Mouse (Mus musculus) liver, embryonic 12.5 days (tissue): Measurements from ENCODE around the gene Igfbp4. TPM values are rescaled to one million over a fixed set of nuclear protein-coding genes. Genes with fewer than 3 reads are reported as not detected.

Source experiments
- ATAC-seq: fragments of 200-750 bp; cut with Nextera tagmentation; 2 replicates; pipeline ENCODE4 v1.8.0; 2017; ENCODE audit warnings: moderate number of reproducible peaks, mild to moderate bottlenecking, moderate library complexity
- H3K27ac ChIP-seq: fragments of 300-500 bp; sonication (generic); 2 replicates; pipeline ENCODE4 v1.5.1; 2016; ENCODE audit warnings: mild to moderate bottlenecking
- H3K27me3 ChIP-seq: fragments of 300-500 bp; sonication (generic); replicated peaks from 2 replicates; pipeline ENCODE4 v1.6.1; 2016; ENCODE audit warnings: mild to moderate bottlenecking, moderate library complexity
- H3K36me3 ChIP-seq: fragments of 300-500 bp; sonication (generic); 2 replicates; pipeline ENCODE4 v1.6.1; 2016; ENCODE audit warnings: mild to moderate bottlenecking, moderate library complexity
- H3K4me1 ChIP-seq: fragments of 300-500 bp; sonication (generic); 2 replicates; pipeline ENCODE4 v1.6.1; 2016
- H3K4me2 ChIP-seq: fragments of 300-500 bp; sonication (generic); 2 replicates; pipeline ENCODE4 v1.6.1; 2016; ENCODE audit warnings: mild to moderate bottlenecking, moderate library complexity
- H3K4me3 ChIP-seq: fragments of 300-500 bp; sonication (generic); 2 replicates; pipeline ENCODE4 v1.5.1; 2016; ENCODE audit warnings: mild to moderate bottlenecking, moderate library complexity
- H3K9ac ChIP-seq: fragments of 300-500 bp; sonication (generic); 2 replicates; pipeline ENCODE4 v1.6.1; 2016; ENCODE audit warnings: mild to moderate bottlenecking, moderate library complexity
- H3K9me3 ChIP-seq: fragments of 300-500 bp; sonication (generic); replicated peaks from 2 replicates; pipeline ENCODE4 v1.6.1; 2016; ENCODE audit warnings: mild to moderate bottlenecking, moderate library complexity
- WGBS: fragments of 180-500 bp; shearing (Covaris S2); methylation state at CpG from one replicate; pipeline ENCODE4 v1.1.7; 2016; ENCODE audit not compliant: insufficient replicate concordance; 5-methylcytosine and 5-hydroxymethylcytosine counted together
- polyA plus RNA-seq: library from polyadenylated mRNA; unstranded; fragments of >200 nt; fragmentation: Nextera tagmentation; extraction: Ambion mirVana; gene quantifications from 2 replicates; pipeline ENCODE4 v1.2.1, GENCODE M21; 2016

Igfbp4 gene
- polyA plus RNA-seq, 1 experiment from 2014 or later: 236 TPM

DNA sequence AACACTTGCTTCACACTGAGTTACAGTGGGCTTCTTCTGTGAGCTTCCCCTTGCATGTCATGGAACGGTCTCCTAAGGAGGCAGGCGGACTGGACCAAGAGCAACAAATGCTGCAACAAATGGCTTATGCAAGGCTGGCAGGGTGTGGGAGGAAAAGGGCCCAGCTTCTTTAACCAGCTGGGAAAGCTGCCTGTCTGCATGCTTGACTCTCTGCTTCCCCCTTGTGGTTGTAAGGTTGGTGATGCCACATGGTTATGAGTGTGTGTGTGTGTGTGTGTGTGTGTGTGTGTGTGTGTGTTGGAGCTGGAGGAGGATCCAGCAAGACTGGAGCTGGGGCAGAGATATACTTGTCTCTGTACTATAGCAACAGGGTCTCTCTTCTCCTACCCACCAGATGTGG lies 24.9 kb downstream of the Igfbp4 start:
- H3K36me3 ChIP-seq: no peaks in the 10 kb centered on the region
- ATAC-seq: 0 out of 2 replicates have a peak, but pooled peaks have one; percentile 4

DNA sequence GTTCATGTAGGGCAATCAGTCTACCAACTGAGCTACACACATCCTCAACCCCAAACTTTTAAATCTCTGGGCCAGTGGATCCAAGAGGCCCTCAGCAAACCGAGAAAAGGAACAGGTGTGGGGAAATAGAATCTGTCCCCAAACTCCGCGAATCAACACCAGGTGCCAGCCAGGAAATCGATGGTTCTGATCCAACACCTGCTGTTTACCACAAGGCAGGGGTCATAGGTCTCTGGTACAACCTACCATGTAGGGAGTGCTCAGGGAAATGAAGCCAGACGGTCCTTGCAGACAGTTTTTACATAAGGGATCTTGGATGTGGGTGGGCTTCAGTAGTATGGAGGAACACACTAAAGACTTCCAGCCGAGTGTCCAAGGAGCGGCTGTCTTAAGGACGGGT lies 26.5 kb downstream of the Igfbp4 start:
- ATAC-seq: no peak
- WGBS: 74% methylated on average over 8 of the region's 8 CpGs

More for the DNA sequence above, 24.9 kb downstream of the Igfbp4 start:
- Histone ChIP-seq H3K9me3 (no peaks in the 10 kb centered on the region), H3K4me2 (no peak overlapping the region), H3K4me1 (peaks cover 11% of the 10 kb centered on the region; the same call in 1 of the 2 replicates), H3K4me3 (no peak overlapping the region), H3K9ac (no peak overlapping the region), H3K27ac (no peak overlapping the region), H3K27me3 (0 out of 2 replicates have a peak, but pooled peaks cover 3% of the 10 kb centered on the region)
- WGBS: 8% methylated on average over 2 of the region's 2 CpGs

DNA sequence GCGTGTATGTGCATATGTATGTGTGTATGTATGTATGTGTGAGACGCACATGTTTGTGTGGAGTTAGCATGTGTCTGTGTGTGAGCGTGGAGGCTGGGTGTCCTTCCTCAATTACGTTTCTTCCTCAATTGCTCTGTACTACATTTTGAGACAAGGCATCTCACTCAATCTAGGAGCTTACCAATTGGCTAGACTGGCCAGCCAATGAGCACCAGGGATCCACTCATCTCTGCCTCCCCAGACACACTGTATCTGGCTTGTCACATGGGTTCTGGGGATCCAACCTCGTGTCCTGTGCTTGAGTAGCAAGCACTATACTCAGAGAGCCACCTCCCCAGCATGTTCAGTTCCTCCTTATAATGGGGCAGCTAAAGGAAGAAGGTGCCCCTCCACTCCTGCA lies 27.4 kb downstream of the Igfbp4 start:
- Histone ChIP-seq H3K27me3 (no peaks in the 10 kb centered on the region; the same call in 1 of the 2 replicates), H3K27ac (no peak overlapping the region), H3K9ac (no peak overlapping the region), H3K36me3 (no peaks in the 10 kb centered on the region), H3K9me3 (no peaks in the 10 kb centered on the region), H3K4me1 (peaks cover 4% of the 10 kb centered on the region; the same call in 1 of the 2 replicates), H3K4me3 (no peak overlapping the region), H3K4me2 (no peak overlapping the region)
- ATAC-seq: no peak
- 57% methylated on average over 5 of the region's 5 CpGs for WGBS

More for the DNA sequence above, 26.5 kb downstream of the Igfbp4 start:
- Histone ChIP-seq H3K4me3 (no peak overlapping the region), H3K4me2 (no peak overlapping the region), H3K4me1 (peaks cover 11% of the 10 kb centered on the region; the same call in 1 of the 2 replicates), H3K27me3 (no peaks in the 10 kb centered on the region; the same call in 1 of the 2 replicates), H3K36me3 (no peaks in the 10 kb centered on the region), H3K9ac (no peak overlapping the region), H3K9me3 (no peaks in the 10 kb centered on the region), H3K27ac (no peak overlapping the region)

DNA sequence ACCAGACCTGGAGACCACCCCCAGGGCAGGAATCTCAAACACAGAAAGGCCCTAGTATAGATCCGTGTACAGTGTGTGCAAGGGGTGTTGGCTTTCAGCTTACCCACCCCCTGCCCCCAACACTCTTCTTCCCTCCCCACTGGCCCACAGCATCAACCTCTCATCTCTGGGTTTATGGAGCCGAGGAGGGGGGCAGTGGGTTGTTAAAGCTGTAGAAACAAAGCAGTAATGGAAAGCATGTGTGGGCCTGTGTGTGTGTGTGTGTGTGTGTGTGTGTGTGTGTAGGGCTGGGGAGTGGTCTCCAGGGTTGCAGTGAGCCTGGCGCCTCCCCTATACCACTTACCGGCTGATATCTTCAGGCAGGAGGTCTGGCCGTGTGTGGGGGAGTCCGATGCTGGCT lies 30.8 kb downstream of the Igfbp4 start:
- Histone ChIP-seq H3K27me3 (no peaks in the 10 kb centered on the region; the same call in 1 of the 2 replicates), H3K9me3 (no peaks in the 10 kb centered on the region), H3K4me1 (no peaks in the 10 kb centered on the region), H3K27ac (no peak overlapping the region), H3K36me3 (no peaks in the 10 kb centered on the region), H3K9ac (no peak overlapping the region), H3K4me3 (no peak overlapping the region), H3K4me2 (no peak overlapping the region)
- WGBS: 35% methylated on average over 6 of the region's 6 CpGs
- no peak for ATAC-seq

DNA sequence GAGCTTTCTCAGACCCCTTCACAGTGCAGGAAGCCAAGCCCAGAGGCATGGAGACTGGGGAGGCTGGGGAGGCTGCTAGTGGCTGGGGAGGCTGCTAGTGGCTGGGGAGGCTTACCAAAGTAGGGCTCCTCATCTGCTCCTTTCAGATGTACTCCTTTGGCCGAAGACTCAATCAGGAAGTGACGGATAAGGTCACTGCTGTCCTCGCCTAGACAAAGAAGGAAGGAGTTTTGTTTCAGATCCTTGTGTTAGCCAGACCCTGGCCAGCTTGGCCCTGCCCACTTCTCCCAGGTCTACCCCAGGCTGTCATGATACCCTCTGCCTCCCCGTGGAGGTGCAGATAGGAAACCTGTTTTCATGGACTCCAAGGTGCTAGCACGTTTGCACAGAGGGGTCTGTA lies 32.7 kb downstream of the Igfbp4 start:
- WGBS: 17% methylated on average over 5 of the region's 5 CpGs
- H3K9me3 ChIP-seq: no peaks in the 10 kb centered on the region
- H3K4me1 ChIP-seq: no peaks in the 10 kb centered on the region
- H3K27me3 ChIP-seq: peaks cover 3% of the 10 kb centered on the region; the same call in 1 of the 2 replicates
- H3K4me2 ChIP-seq: no peak overlapping the region
- no peak for ATAC-seq
- H3K9ac ChIP-seq: no peak overlapping the region
- H3K27ac ChIP-seq: no peak overlapping the region
- H3K36me3 ChIP-seq: no peaks in the 10 kb centered on the region
- H3K4me3 ChIP-seq: no peak overlapping the region

DNA sequence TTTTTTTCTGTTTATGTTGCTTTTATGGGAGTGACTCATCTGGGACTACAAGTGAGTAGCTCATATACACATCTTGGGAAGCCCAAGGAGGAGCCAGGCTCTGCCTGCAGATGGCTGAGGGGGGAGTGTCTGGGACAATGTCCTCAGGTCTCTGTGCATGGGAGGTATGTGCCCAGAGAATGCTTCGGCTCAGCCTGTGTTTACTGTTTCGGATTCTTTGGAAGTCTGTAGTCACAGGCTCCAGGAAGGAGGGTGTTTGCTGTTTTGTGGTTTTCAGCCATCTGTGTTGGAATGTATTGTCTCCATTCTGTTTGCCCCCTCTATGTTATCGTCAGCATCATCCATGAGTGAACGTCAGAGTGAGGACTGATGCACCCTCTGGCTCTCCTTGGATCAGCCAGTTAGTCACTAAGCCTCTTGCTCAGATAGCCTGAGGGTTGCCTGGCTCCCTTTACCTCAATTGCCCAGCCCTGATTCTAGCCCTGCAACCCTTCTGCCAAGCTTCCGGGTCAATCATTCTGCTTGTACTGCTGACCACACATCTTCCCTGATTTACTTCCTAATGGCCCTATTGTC lies 35.8 kb downstream of the Igfbp4 start:
- Histone ChIP-seq H3K27ac (no peak overlapping the region), H3K27me3 (peaks cover 10% of the 10 kb centered on the region), H3K9me3 (no peaks in the 10 kb centered on the region), H3K36me3 (no peaks in the 10 kb centered on the region), H3K9ac (no peak overlapping the region), H3K4me3 (no peak overlapping the region), H3K4me1 (no peaks in the 10 kb centered on the region), H3K4me2 (no peak overlapping the region)
- WGBS: 44% methylated on average over 5 of the region's 5 CpGs
- no peak for ATAC-seq

DNA sequence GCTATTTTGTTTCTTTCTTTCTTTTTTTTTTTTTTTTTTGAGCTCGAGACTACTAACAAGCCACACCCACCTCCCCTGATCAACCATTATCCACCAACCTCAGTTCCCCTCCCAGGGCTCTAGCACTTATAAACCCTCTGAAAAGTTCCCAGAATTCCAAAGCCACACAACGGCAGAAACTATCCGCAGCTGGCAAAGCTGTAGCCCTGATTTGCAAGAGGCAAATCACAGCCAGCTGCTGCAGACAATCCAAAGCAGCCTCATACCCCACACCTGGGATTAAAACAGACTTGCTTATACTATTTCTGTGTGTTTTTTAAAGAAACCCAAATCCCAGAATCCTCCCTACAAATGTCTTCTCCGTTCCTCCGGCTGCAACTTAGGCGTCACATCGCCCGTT lies 36.8 kb downstream of the Igfbp4 start:
- peaks cover 19% of the 10 kb centered on the region for H3K27me3 ChIP-seq
- no peaks in the 10 kb centered on the region for H3K9me3 ChIP-seq
- H3K4me2 ChIP-seq: no peak overlapping the region
- no peak overlapping the region for H3K27ac ChIP-seq
- 70% methylated on average over 8 of the region's 8 CpGs for WGBS
- ATAC-seq: no peak
- H3K36me3 ChIP-seq: no peaks in the 10 kb centered on the region
- no peak overlapping the region for H3K9ac ChIP-seq
- H3K4me1 ChIP-seq: no peaks in the 10 kb centered on the region
- H3K4me3 ChIP-seq: no peak overlapping the region

DNA sequence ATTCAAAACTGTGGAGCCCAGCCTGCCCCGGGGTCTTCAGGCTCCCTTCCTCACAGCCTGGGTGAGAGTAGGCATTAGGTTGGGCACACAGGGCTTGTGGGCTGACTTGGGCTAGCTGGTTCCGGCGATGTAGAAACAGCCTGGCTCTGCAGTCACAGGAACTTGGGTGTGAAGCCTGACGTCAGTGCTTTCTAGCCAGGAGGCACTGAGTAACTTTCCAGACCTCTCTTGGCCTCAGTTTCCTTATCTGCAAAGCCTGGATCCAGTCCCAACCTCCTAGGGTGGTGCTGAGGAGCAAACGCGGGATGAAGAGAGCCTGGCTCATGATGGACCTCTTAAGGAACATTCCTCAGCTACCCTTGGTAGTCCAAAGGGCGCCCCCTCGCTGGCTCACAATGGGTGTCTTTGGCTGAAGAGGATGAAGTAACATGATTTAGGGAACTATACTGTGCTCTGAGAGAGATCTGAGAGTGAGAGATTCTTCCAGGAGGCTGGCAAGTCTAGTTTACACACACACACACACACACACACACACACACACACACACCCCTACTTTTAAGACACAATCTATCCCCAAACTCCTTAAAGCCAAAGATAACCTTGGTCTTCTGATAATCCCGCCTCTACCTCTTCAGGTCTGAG lies 40.0 kb downstream of the Igfbp4 start:
- ATAC-seq: no peak
- 51% methylated on average over 9 of the region's 9 CpGs for WGBS
- H3K4me3 ChIP-seq: no peak overlapping the region

DNA sequence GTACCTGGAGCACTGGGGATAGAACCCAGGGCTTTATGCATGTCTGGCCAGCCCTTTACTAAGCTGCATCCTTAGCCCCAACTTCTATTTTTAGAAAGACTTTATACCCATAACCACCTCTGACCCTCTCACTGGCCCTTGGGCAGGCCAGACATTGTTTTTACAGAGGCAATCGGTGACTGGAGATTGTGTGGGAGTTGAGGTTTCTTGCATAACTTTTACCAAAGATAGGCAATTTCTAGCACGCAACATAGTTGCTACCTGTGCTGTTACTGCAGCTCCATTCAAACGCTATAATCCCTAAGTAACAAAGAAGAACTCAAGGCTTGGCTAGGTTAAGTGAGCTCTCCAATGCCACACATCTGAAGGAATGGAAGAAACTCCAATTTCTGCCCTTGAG lies 40.5 kb downstream of the Igfbp4 start:
- Histone ChIP-seq H3K4me1 (no peaks in the 10 kb centered on the region), H3K36me3 (no peaks in the 10 kb centered on the region), H3K4me2 (no peak overlapping the region), H3K27ac (no peak overlapping the region), H3K9ac (no peak overlapping the region), H3K27me3 (peaks cover 19% of the 10 kb centered on the region), H3K4me3 (no peak overlapping the region), H3K9me3 (no peaks in the 10 kb centered on the region)
- no peak for ATAC-seq
- 43% methylated on average over 3 of the region's 3 CpGs for WGBS

More for the DNA sequence above, 40.0 kb downstream of the Igfbp4 start:
- Histone ChIP-seq H3K9ac (no peak overlapping the region), H3K4me2 (no peak overlapping the region), H3K27ac (no peak overlapping the region), H3K9me3 (no peaks in the 10 kb centered on the region), H3K4me1 (no peaks in the 10 kb centered on the region), H3K27me3 (peaks cover 19% of the 10 kb centered on the region), H3K36me3 (no peaks in the 10 kb centered on the region)

DNA sequence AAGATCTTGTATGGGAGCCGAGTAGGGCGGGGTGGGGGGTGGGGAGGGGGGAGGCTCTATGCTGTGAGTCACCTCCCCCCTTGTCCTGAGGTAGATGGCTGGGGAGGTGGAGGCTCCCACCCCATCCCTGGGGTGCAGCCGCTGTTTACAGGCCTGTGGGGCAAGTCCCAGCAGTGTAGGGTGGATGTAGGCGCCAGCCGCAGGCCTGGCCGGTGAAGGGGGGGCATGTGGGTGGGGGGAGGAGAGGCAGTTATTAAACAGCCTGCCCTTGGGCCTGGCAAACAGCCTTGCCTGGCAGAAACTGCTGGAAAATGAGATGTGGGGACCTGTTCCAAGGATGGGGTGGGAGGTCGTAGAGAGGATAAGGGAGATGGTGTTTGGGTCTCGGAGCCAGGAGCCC lies 41.1 kb downstream of the Igfbp4 start:
- Histone ChIP-seq H3K4me2 (no peak overlapping the region), H3K4me1 (no peaks in the 10 kb centered on the region), H3K9me3 (no peaks in the 10 kb centered on the region), H3K27me3 (peaks cover 22% of the 10 kb centered on the region), H3K27ac (no peak overlapping the region), H3K36me3 (no peaks in the 10 kb centered on the region), H3K4me3 (no peak overlapping the region), H3K9ac (no peak overlapping the region)
- no peak for ATAC-seq
- 55% methylated on average over 8 of the region's 8 CpGs for WGBS

DNA sequence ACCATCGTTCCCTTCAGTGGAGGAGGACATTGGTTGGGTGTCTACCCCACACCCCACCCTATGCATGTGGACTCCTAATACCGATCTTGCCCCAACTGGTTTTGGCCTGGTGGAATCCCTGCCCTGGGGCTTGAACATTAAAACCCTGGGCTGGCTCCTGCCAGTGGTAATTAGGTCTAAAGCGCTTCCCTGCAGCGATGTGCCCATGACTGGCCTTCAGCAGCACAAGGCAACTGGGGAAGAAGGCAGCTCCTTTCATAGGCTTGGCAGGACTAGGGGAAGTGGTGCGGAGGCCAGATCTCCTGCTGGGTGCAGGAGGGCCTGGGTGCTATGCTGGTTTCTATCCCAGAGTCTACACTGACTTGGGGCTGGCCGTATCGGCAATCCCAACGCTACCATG lies 42.5 kb downstream of the Igfbp4 start:
- H3K4me3 ChIP-seq: no peak overlapping the region
- H3K9me3 ChIP-seq: no peaks in the 10 kb centered on the region
- no peak overlapping the region for H3K4me2 ChIP-seq
- no peaks in the 10 kb centered on the region for H3K4me1 ChIP-seq
- H3K36me3 ChIP-seq: no peaks in the 10 kb centered on the region
- no peak overlapping the region for H3K27ac ChIP-seq
- WGBS: 73% methylated on average over 8 of the region's 8 CpGs
- no peak overlapping the region for H3K9ac ChIP-seq
- H3K27me3 ChIP-seq: peaks cover 32% of the 10 kb centered on the region
- no peak for ATAC-seq

DNA sequence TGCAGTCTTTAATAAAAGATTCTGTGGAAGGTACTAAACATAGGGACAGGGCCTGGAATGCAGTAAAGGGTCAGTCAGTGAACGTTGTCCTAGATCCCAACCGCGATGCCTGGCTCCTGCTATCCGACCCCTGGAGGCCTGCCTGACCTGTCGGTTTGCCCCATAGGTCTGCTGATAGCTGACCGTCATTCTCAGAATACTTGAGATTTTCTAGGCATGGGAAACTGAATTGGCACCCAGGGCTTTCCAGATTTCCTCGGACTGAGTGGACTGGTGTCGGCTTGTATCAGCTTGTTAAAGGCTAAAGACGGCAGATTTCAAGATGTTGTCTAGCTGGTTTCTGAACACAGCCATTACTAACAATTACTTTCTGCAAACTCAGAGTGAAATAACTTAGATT lies 43.3 kb downstream of the Igfbp4 start:
- H3K4me3 ChIP-seq: no peak overlapping the region
- H3K4me1 ChIP-seq: no peaks in the 10 kb centered on the region
- no peak overlapping the region for H3K4me2 ChIP-seq
- H3K27ac ChIP-seq: no peak overlapping the region
- H3K9ac ChIP-seq: no peak overlapping the region
- H3K9me3 ChIP-seq: no peaks in the 10 kb centered on the region
- ATAC-seq: no peak
- WGBS: 66% methylated on average over 9 of the region's 9 CpGs
- H3K36me3 ChIP-seq: no peaks in the 10 kb centered on the region
- peaks cover 40% of the 10 kb centered on the region for H3K27me3 ChIP-seq
